Mouse (Mus musculus) naive thymus-derived CD4-positive, alpha-beta T cell, adult 2 months (primary cell): ENCODE results near the gene Olfr985.

Source experiments
- DNase-seq: peaks from one replicate; pipeline ENCODE4 v3.0.0-alpha.2; 2011; ENCODE audit warnings: low read depth

Gene Olfr985

GRCm38 (mm10) chr9:40130084-40130483 lies at the start of gene Olfr985:
Olfr985 (minus strand) TSS chr9:40130184.
- DNase-seq: no peak

GRCm38 (mm10) chr9:40177017-40177416 lies 47.0 kb upstream of the Olfr985 start:
- DNase-seq: no peak

GRCm38 (mm10) chr9:40166446-40166845 lies 36.5 kb upstream of the Olfr985 start:
- DNase-seq: no peak

GRCm38 (mm10) chr9:40155118-40155644 lies 25.2 kb upstream of the Olfr985 start:
- DNase-seq: no peak

GRCm38 (mm10) chr9:40141544-40141943 lies 11.6 kb upstream of the Olfr985 start:
- DNase-seq: no peak

- DNase-seq: no peak
These were observed 9.5 kb upstream of the Olfr985 start for GRCm38 (mm10) chr9:40139484-40139883.

- DNase-seq: no peak
These were observed 7.2 kb upstream of the Olfr985 start for GRCm38 (mm10) chr9:40136987-40137688.

GRCm38 (mm10) chr9:40130556-40130955 lies 572 bp upstream of the Olfr985 start:
- no peak for DNase-seq

GRCm38 (mm10) chr9:40117287-40117659 lies 12.7 kb downstream of the Olfr985 start:
- DNase-seq: no peak

- no peak for DNase-seq
These were observed 13.2 kb downstream of the Olfr985 start for GRCm38 (mm10) chr9:40116645-40117286.

- no peak for DNase-seq
These were observed 15.9 kb downstream of the Olfr985 start, which contains the start of gene Olfr984 for GRCm38 (mm10) chr9:40114106-40114505. Olfr984 (minus strand) TSS chr9:40114206.

- DNase-seq: no peak
These were observed 35.2 kb downstream of the Olfr985 start for GRCm38 (mm10) chr9:40094769-40095168.

GRCm38 (mm10) chr9:40093495-40093894 lies 36.5 kb downstream of the Olfr985 start, which contains the start of gene Olfr983:
Olfr983 (minus strand) TSS chr9:40093595.
- DNase-seq: no peak
